9 mouse cellular contexts compared by ENCODE assay signal in the genomic region with DNA sequence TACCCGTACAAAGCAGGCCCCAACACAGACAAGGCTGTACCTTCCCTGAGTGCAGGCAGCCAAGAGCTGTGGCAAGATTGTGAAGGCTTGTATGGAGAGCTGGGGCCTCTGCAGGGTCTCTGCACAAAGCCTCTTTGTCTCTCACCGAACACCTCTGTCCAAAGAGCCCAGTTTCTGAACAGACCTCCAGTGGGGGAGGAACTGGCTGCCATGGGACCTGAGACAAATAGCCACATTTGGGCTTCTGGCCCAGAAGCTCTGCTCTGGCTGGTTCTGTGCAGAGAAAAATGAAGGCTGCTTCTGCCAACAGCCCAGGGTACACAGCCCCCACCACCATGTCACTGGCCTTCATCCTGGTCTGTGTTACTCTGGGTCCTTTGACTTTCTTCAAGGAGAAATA. TPM values are rescaled to one million over a fixed set of nuclear protein-coding genes. Genes with fewer than 3 reads are reported as not detected.
DNase-seq lines count a peak whose midpoint lies in the region; ATAC-seq and TF ChIP-seq lines count a peak whose summit lies in the region.
"Had no signal": no experiment of that assay in that cellular context is flagged by ENCODE, and none has a peak within 500 bp of the region (broad histone marks: within the 10 kb centered on the region; RNA-seq: fewer than 3 reads in every experiment).

No protein-coding gene starts in this region.

- WGBS in lung, embryonic 14.5 days, result 58% methylated on average over 2 of the region's 2 CpGs
- 66% methylated on average over 2 of the region's 2 CpGs for whole genome bisulfite sequencing in heart, embryonic 11.5 days (ENCODE audit: insufficient replicate concordance)
- 63% methylated on average over 2 of the region's 2 CpGs for WGBS in limb, embryonic 13.5 days

- no peak for TF ChIP-seq CTCF in lung, embryonic 14.5 days (IDR thresholded peaks at IDR 0.05; ENCODE audit: low read depth)

- H3K4me1 ChIP-seq in lung, embryonic 14.5 days (ENCODE audit: insufficient read depth), result no peaks in the 10 kb centered on the region
- H3K4me1 ChIP-seq in heart, embryonic 11.5 days (ENCODE audit: control insufficient read depth, insufficient read depth, low read length), result peaks cover 19% of the 10 kb centered on the region
- H3K4me1 ChIP-seq in limb, embryonic 13.5 days, result peaks cover 43% of the 10 kb centered on the region

- H3K36me3 ChIP-seq in lung, embryonic 14.5 days (ENCODE audit: insufficient read depth), result peaks cover 35% of the 10 kb centered on the region
- peaks cover 12% of the 10 kb centered on the region for H3K36me3 ChIP-seq in heart, embryonic 11.5 days (ENCODE audit: control insufficient read depth, insufficient read depth, low read length)
- H3K36me3 ChIP-seq in limb, embryonic 13.5 days, result peaks cover 61% of the 10 kb centered on the region

- H3K9ac ChIP-seq in lung, embryonic 14.5 days, result no peak overlapping the region
- H3K9ac ChIP-seq in heart, embryonic 11.5 days (ENCODE audit: low read depth, low read length), result no peak overlapping the region
- H3K9ac ChIP-seq in limb, embryonic 13.5 days, result no peak overlapping the region; the same call in 1 of the 2 replicates

- no peak overlapping the region for H3K4me2 ChIP-seq in lung, embryonic 14.5 days
- H3K4me2 ChIP-seq in heart, embryonic 11.5 days, result no peak overlapping the region
- H3K4me2 ChIP-seq in limb, embryonic 13.5 days (replicated peaks), result no peak overlapping the region

- H3K27ac ChIP-seq in lung, embryonic 14.5 days (ENCODE audit: low read depth), result peak overlapping the region; percentile 46; the same call in 1 of the 2 replicates
- H3K27ac ChIP-seq in heart, embryonic 11.5 days (ENCODE audit: low read depth, low read length), result 0 out of 2 replicates have a peak overlapping the region, but pooled peaks have one; percentile 32
- peak overlapping the region; percentile 52; the same call in 1 of the 2 replicates for H3K27ac ChIP-seq in limb, embryonic 13.5 days
- H3K27ac ChIP-seq: kidney, postnatal 0 days had no signal

- H3K27me3 ChIP-seq in lung, embryonic 14.5 days (ENCODE audit: insufficient read depth, low read length), result no peaks in the 10 kb centered on the region
- H3K27me3 ChIP-seq in heart, embryonic 11.5 days (ENCODE audit: control insufficient read depth, insufficient read depth, low read length), result no peaks in the 10 kb centered on the region
- H3K27me3 ChIP-seq in limb, embryonic 13.5 days, result no peaks in the 10 kb centered on the region

- peak; percentile 64 for DNase-seq in adrenal gland, postnatal 10 days
- no peak for DNase-seq in adrenal gland, adult 18-20 months (ENCODE audit: low spot score in 2 of 2)
- no peak for DNase-seq in lung, embryonic 14.5 days
- DNase-seq in lung, postnatal 4 days, result no peak
- no peak for DNase-seq in gastrocnemius, postnatal 10 days
- no peak for DNase-seq in thymus, postnatal 0 days (ENCODE audit: low spot score)

- no peak overlapping the region for H3K4me3 ChIP-seq in lung, embryonic 14.5 days (ENCODE audit: low read depth, low read length)
- H3K4me3 ChIP-seq in heart, embryonic 11.5 days (ENCODE audit: low read depth, low read length), result no peak overlapping the region
- H3K4me3 ChIP-seq in limb, embryonic 13.5 days, result no peak overlapping the region

- H3K9me3 ChIP-seq in lung, embryonic 14.5 days (ENCODE audit: low read depth, low read length), result no peaks in the 10 kb centered on the region
- H3K9me3 ChIP-seq in heart, embryonic 11.5 days (replicated peaks; ENCODE audit: control insufficient read depth, low read length), result no peaks in the 10 kb centered on the region
- H3K9me3 ChIP-seq in limb, embryonic 13.5 days, result no peaks in the 10 kb centered on the region

- ATAC-seq in lung, embryonic 14.5 days (ENCODE audit: insufficient read depth), result no peak; the same call in 1 of the 2 replicates
- no peak for ATAC-seq in heart, embryonic 11.5 days (replicated peaks; ENCODE audit: insufficient number of reproducible peaks, low FRiP score, low TSS enrichment)
- ATAC-seq in limb, embryonic 13.5 days (ENCODE audit: low FRiP score, low read depth), result 0 out of 2 replicates have a peak, but pooled peaks have one; percentile 41

RNA-seq across cellular contexts. Expression of gene Entpd6, which starts 16.8 kb away (rescaled TPM):
- 10 to 100 TPM; 14.0 to 14.2 TPM for total RNA-seq in adrenal gland, postnatal 10 days (2021)
- 10 to 100 TPM; 10.2 to 11.5 TPM for total RNA-seq in adrenal gland, adult 18-20 months (2021)
- polyA plus RNA-seq in lung, embryonic 14.5 days (2014; fragmentation: Nextera tagmentation; extraction: Ambion mirVana), result 32.7 and 33.7 TPM in 2 replicates
- polyA plus RNA-seq in heart, embryonic 11.5 days (2014; fragmentation: Nextera tagmentation; extraction: Ambion mirVana), result 18.9 and 20.2 TPM in 2 replicates
- 29.3 and 29.9 TPM in 2 replicates for polyA plus RNA-seq in limb, embryonic 13.5 days (2015; fragmentation: Nextera tagmentation; extraction: Ambion mirVana)
- total RNA-seq in gastrocnemius, postnatal 10 days (2021), result 1 to 10 TPM; 6.7 to 7.3 TPM
- 18.5 and 20.4 TPM in 2 replicates for polyA plus RNA-seq in thymus, postnatal 0 days (2015; fragmentation: Nextera tagmentation; extraction: Ambion mirVana)

RNA-seq across cellular contexts. Expression of gene Pygb, which starts 20.9 kb away (rescaled TPM):
- 10 to 100 TPM; 46.8 to 51.4 TPM for total RNA-seq in adrenal gland, postnatal 10 days (2021)
- total RNA-seq in adrenal gland, adult 18-20 months (2021), result 10 to 100 TPM; 41.3 to 50.3 TPM
- 52.6 and 58.3 TPM in 2 replicates for polyA plus RNA-seq in lung, embryonic 14.5 days (2014; fragmentation: Nextera tagmentation; extraction: Ambion mirVana)
- polyA plus RNA-seq in heart, embryonic 11.5 days (2014; fragmentation: Nextera tagmentation; extraction: Ambion mirVana), result 84.4 and 120 TPM in 2 replicates
- 95.7 and 107 TPM in 2 replicates for polyA plus RNA-seq in limb, embryonic 13.5 days (2015; fragmentation: Nextera tagmentation; extraction: Ambion mirVana)
- total RNA-seq in gastrocnemius, postnatal 10 days (2021), result 10 to 100 TPM; 15.2 to 20.1 TPM
- 46.8 and 48.8 TPM in 2 replicates for polyA plus RNA-seq in thymus, postnatal 0 days (2015; fragmentation: Nextera tagmentation; extraction: Ambion mirVana)
